Mouse (Mus musculus): Measurements from ENCODE around the gene Gp1bb.

DNA sequence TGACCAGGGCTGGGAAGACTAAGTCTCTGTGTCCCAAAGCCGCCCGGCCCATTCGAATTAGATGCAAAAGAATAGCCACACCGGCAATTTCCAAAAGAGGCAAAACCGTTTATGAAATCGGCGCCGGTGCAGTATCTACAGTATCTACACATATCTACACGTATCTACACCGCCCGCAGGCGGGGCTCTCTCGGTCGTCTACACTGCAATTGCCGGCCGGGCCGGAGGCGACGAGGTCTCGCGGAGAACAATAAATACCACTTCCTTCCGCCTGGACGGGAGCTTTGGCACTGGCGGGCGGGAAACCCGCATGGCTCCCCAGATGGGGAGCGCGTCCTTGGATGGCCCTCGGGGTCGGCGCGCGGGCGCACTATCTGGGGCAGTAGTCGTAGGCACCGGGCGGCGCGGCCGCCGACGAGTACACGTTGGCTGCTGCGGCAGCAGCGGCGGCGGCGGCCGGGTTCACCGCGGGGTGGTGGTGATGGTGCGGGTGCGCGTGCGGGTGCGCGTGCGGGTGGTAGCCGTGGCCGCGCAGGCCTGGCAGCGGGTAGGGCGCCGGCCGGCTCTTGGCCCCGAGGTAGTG is 40.5 kb downstream of the Gp1bb start:
- TF ChIP-seq POLR2A (IDR thresholded peaks at IDR 0.05; ENCODE audit: low read depth, low read length) (no peak), CTCF (IDR thresholded peaks at IDR 0.05; ENCODE audit: borderline replicate concordance, insufficient read depth, low read length) (no peak)
